In genomic region chr14:32168653-32169231, GRCm38 (mm10) we compare ENCODE assay signal across 13 mouse cellular contexts. TPM values are rescaled to one million over a fixed set of nuclear protein-coding genes. Genes with fewer than 3 reads are reported as not detected.
DNase-seq lines count a peak whose midpoint lies in the region; ATAC-seq and TF ChIP-seq lines count a peak whose summit lies in the region.
"Had no signal": no experiment of that assay in that cellular context is flagged by ENCODE, and none has a peak within 500 bp of the region (broad histone marks: within the 10 kb centered on the region; RNA-seq: fewer than 3 reads in every experiment).

No protein-coding gene starts in this region.

- H3K9me3 ChIP-seq in lung, postnatal 0 days (ENCODE audit: low read length), result no peaks in the 10 kb centered on the region
- no peaks in the 10 kb centered on the region for H3K9me3 ChIP-seq in heart, embryonic 16.5 days (replicated peaks; ENCODE audit: control insufficient read depth, low read length)
- no peaks in the 10 kb centered on the region for H3K9me3 ChIP-seq in kidney, embryonic 16.5 days (ENCODE audit: low read length)

- TF ChIP-seq EP300 in lung, postnatal 0 days (IDR thresholded peaks at IDR 0.05), result no peak

- H3K9ac ChIP-seq in lung, postnatal 0 days (replicated peaks; ENCODE audit: low read depth), result no peak overlapping the region
- no peak overlapping the region for H3K9ac ChIP-seq in heart, embryonic 16.5 days (ENCODE audit: low read length)
- H3K9ac ChIP-seq in kidney, embryonic 16.5 days (replicated peaks; ENCODE audit: low read length), result no peak overlapping the region
- H3K9ac ChIP-seq: forebrain, postnatal 0 days had no signal

- peaks cover 5% of the 10 kb centered on the region; the same call in 1 of the 2 replicates for H3K36me3 ChIP-seq in lung, postnatal 0 days (ENCODE audit: insufficient read depth, low read length)
- H3K36me3 ChIP-seq in heart, embryonic 16.5 days (ENCODE audit: control insufficient read depth, insufficient read depth), result peaks cover 5% of the 10 kb centered on the region
- H3K36me3 ChIP-seq in spleen, adult 2 months (ENCODE audit: control insufficient read depth, insufficient read depth, low read length), result peaks cover 10% of the 10 kb centered on the region
- peaks cover 10% of the 10 kb centered on the region for H3K36me3 ChIP-seq in kidney, embryonic 16.5 days (ENCODE audit: insufficient read depth, low read length)

- no peak overlapping the region; the same call in 1 of the 2 replicates for H3K27ac ChIP-seq in lung, postnatal 0 days (ENCODE audit: low read length)
- 0 out of 2 replicates have a peak overlapping the region, but pooled peaks have one; percentile 19 for H3K27ac ChIP-seq in heart, embryonic 16.5 days (ENCODE audit: low read length)
- peak overlapping the region; percentile 60 for H3K27ac ChIP-seq in spleen, adult 2 months (ENCODE audit: insufficient read depth, low read length)
- no peak overlapping the region for H3K27ac ChIP-seq in kidney, embryonic 16.5 days (ENCODE audit: low read length)

- H3K4me1 ChIP-seq in lung, postnatal 0 days (ENCODE audit: insufficient read depth, low read depth, low read length), result peaks cover 7% of the 10 kb centered on the region
- peaks cover 30% of the 10 kb centered on the region for H3K4me1 ChIP-seq in heart, embryonic 16.5 days (ENCODE audit: control insufficient read depth, insufficient read depth, low read length)
- peaks cover 11% of the 10 kb centered on the region for H3K4me1 ChIP-seq in spleen, adult 2 months (ENCODE audit: control insufficient read depth, insufficient read depth, insufficient read length)
- peaks cover 28% of the 10 kb centered on the region for H3K4me1 ChIP-seq in kidney, embryonic 16.5 days (ENCODE audit: insufficient read depth, low read length)

- DNase-seq in adrenal gland, adult 2 months, result peak; percentile 34
- no peak for DNase-seq in adrenal gland, postnatal 4 days (ENCODE audit: low spot score in 2 of 2)
- no peak for DNase-seq in lung, postnatal 0 days (ENCODE audit: low spot score)
- no peak for DNase-seq in lung, postnatal 36 days
- no peak for DNase-seq in spleen, adult 2 months (ENCODE audit: low read depth in 1 of 2, low spot score in 2 of 2)
- DNase-seq in cerebellum, postnatal 36 days, result no peak
- DNase-seq: cerebellum, postnatal 25 days; forebrain, postnatal 0 days had no signal

- ATAC-seq in lung, postnatal 0 days, result peak; percentile 15; the same call in 1 of the 2 replicates
- ATAC-seq in heart, embryonic 16.5 days (replicated peaks; ENCODE audit: extremely low read depth, insufficient read depth, low FRiP score), result no peak
- no peak for ATAC-seq in kidney, embryonic 16.5 days (ENCODE audit: low FRiP score, low TSS enrichment)
- ATAC-seq: forebrain, postnatal 0 days had no signal

- H3K4me2 ChIP-seq in lung, postnatal 0 days (replicated peaks; ENCODE audit: low read depth, low read length), result no peak overlapping the region
- H3K4me2 ChIP-seq in heart, embryonic 16.5 days (ENCODE audit: low read depth, low read length), result peak overlapping the region; percentile 2
- H3K4me2 ChIP-seq in kidney, embryonic 16.5 days (replicated peaks; ENCODE audit: low read depth, low read length), result no peak overlapping the region

- H3K4me3 ChIP-seq in lung, postnatal 0 days (ENCODE audit: low read depth, low read length), result no peak overlapping the region
- H3K4me3 ChIP-seq in heart, embryonic 16.5 days (ENCODE audit: low read length), result no peak overlapping the region
- no peak overlapping the region for H3K4me3 ChIP-seq in spleen, adult 2 months (ENCODE audit: extremely low read depth, insufficient read depth, insufficient read length)
- no peak overlapping the region for H3K4me3 ChIP-seq in kidney, embryonic 16.5 days (ENCODE audit: low read length)
- H3K4me3 ChIP-seq: myocyte had no signal

- TF ChIP-seq POLR2A in spleen, adult 2 months (IDR thresholded peaks at IDR 0.05; ENCODE audit: low read depth, low read length), result no peak

- 61% methylated on average over 3 of the region's 3 CpGs for WGBS in lung, postnatal 0 days
- 69% methylated on average over 3 of the region's 3 CpGs for WGBS in heart, embryonic 16.5 days
- 48% methylated on average over 3 of the region's 3 CpGs for WGBS in spleen, adult 2 months
- WGBS in kidney, embryonic 16.5 days, result 81% methylated on average over 3 of the region's 3 CpGs

- H3K27me3 ChIP-seq in lung, postnatal 0 days (replicated peaks; ENCODE audit: insufficient read depth, low read length), result no peaks in the 10 kb centered on the region
- no peaks in the 10 kb centered on the region for H3K27me3 ChIP-seq in heart, embryonic 16.5 days (ENCODE audit: control insufficient read depth, insufficient read depth, low read length)
- H3K27me3 ChIP-seq in spleen, adult 2 months (ENCODE audit: control insufficient read depth, insufficient read depth, low read length), result no peaks in the 10 kb centered on the region
- H3K27me3 ChIP-seq in kidney, embryonic 16.5 days (ENCODE audit: insufficient read depth, low read length), result no peaks in the 10 kb centered on the region

- no peak for TF ChIP-seq CTCF in lung, postnatal 0 days (IDR thresholded peaks at IDR 0.05)
- TF ChIP-seq CTCF in spleen, adult 2 months (IDR thresholded peaks at IDR 0.05; ENCODE audit: extremely low read depth, insufficient read depth, insufficient read length, insufficient replicate concordance), result no peak

RNA-seq across cellular contexts. Expression of gene Ncoa4, which starts 9.1 kb away (rescaled TPM):
- total RNA-seq in adrenal gland, adult 2 months (2021), result 100 to 1,000 TPM; 155 to 232 TPM
- polyA plus RNA-seq in adrenal gland, adult 2 months (2012; rRNA removed), result 18.6 and 27.6 TPM in 2 replicates
- 100 to 1,000 TPM; 157 to 162 TPM for total RNA-seq in adrenal gland, postnatal 4 days (2021)
- polyA plus RNA-seq in lung, postnatal 0 days (2015; fragmentation: Nextera tagmentation; extraction: Ambion mirVana), result 73.5 and 76.5 TPM in 2 replicates
- 123 and 130 TPM in 2 replicates for polyA plus RNA-seq in heart, embryonic 16.5 days (2015; fragmentation: Nextera tagmentation; extraction: Ambion mirVana)
- polyA plus RNA-seq in spleen, adult 2 months (2012; rRNA removed), result 34.1 and 45.2 TPM in 2 replicates
- 115 and 119 TPM in 2 replicates for polyA plus RNA-seq in kidney, embryonic 16.5 days (2015; fragmentation: Nextera tagmentation; extraction: Ambion mirVana)

RNA-seq across cellular contexts. Expression of gene Msmb, which starts 26.9 kb away (rescaled TPM):
- not detected for total RNA-seq in adrenal gland, adult 2 months (2021)
- polyA plus RNA-seq in adrenal gland, adult 2 months (2012; rRNA removed), result not detected in 2 replicates
- not detected for total RNA-seq in adrenal gland, postnatal 4 days (2021)
- polyA plus RNA-seq in lung, postnatal 0 days (2015; fragmentation: Nextera tagmentation; extraction: Ambion mirVana), result not detected in 2 replicates
- polyA plus RNA-seq in heart, embryonic 16.5 days (2015; fragmentation: Nextera tagmentation; extraction: Ambion mirVana), result not detected in 2 replicates
- polyA plus RNA-seq in spleen, adult 2 months (2012; rRNA removed), result not detected in 2 replicates
- not detected in 2 replicates for polyA plus RNA-seq in kidney, embryonic 16.5 days (2015; fragmentation: Nextera tagmentation; extraction: Ambion mirVana)
- total RNA-seq: forebrain, postnatal 0 days; left cerebral cortex, postnatal 36 days had no signal
- polyA plus RNA-seq: forebrain, postnatal 0 days; intestine, embryonic 14.5 days; myocyte had no signal

RNA-seq across cellular contexts. Expression of gene Timm23, which starts 33.0 kb away (rescaled TPM):
- total RNA-seq in adrenal gland, adult 2 months (2021), result 100 to 1,000 TPM; 150 to 152 TPM
- 165 TPM in 2 replicates for polyA plus RNA-seq in adrenal gland, adult 2 months (2012; rRNA removed)
- 100 to 1,000 TPM; 108 to 118 TPM for total RNA-seq in adrenal gland, postnatal 4 days (2021)
- 151 and 160 TPM in 2 replicates for polyA plus RNA-seq in lung, postnatal 0 days (2015; fragmentation: Nextera tagmentation; extraction: Ambion mirVana)
- 274 and 354 TPM in 2 replicates for polyA plus RNA-seq in heart, embryonic 16.5 days (2015; fragmentation: Nextera tagmentation; extraction: Ambion mirVana)
- 64.2 and 95.8 TPM in 2 replicates for polyA plus RNA-seq in spleen, adult 2 months (2012; rRNA removed)
- polyA plus RNA-seq in kidney, embryonic 16.5 days (2015; fragmentation: Nextera tagmentation; extraction: Ambion mirVana), result 272 and 302 TPM in 2 replicates

RNA-seq across cellular contexts. Expression of gene Parg, which starts 33.0 kb away (rescaled TPM):
- total RNA-seq in adrenal gland, adult 2 months (2021), result 10 to 100 TPM; 49.0 to 69.1 TPM
- polyA plus RNA-seq in adrenal gland, adult 2 months (2012; rRNA removed), result 6.3 and 8.9 TPM in 2 replicates
- 10 to 100 TPM; 70.2 to 80.9 TPM for total RNA-seq in adrenal gland, postnatal 4 days (2021)
- polyA plus RNA-seq in lung, postnatal 0 days (2015; fragmentation: Nextera tagmentation; extraction: Ambion mirVana), result 16.5 and 20.2 TPM in 2 replicates
- 25.0 and 26.6 TPM in 2 replicates for polyA plus RNA-seq in heart, embryonic 16.5 days (2015; fragmentation: Nextera tagmentation; extraction: Ambion mirVana)
- 3.7 and 4.3 TPM in 2 replicates for polyA plus RNA-seq in spleen, adult 2 months (2012; rRNA removed)
- polyA plus RNA-seq in kidney, embryonic 16.5 days (2015; fragmentation: Nextera tagmentation; extraction: Ambion mirVana), result 40.8 and 43.1 TPM in 2 replicates

Comparison
In these comparisons a context has a peak if more than half of its experiments do, and no peak if none do; other contexts are left out.
1. H3K27ac ChIP-seq: peak in heart, embryonic 16.5 days (single experiment) and spleen, adult 2 months (single experiment); none in lung, postnatal 0 days (single experiment) and kidney, embryonic 16.5 days (single experiment).